Mouse (Mus musculus) E14TG2a.4 (cell line): Measurements from ENCODE around the gene Gstm1.
"Not testable (repeated sequence)": the region's sequence is repeated elsewhere in the genome, so short reads cannot be mapped to it uniquely, and the experiment has no call there.

Source experiments
- H3K27me3 ChIP-seq: 2 replicates; pipeline ENCODE4 v1.6.1; 2014; ENCODE audit warnings: low read length, control low read depth; ENCODE audit not compliant: insufficient read depth
- H3K36me3 ChIP-seq: 2 replicates; pipeline ENCODE4 v1.6.1; 2014; ENCODE audit warnings: low read length, control low read depth; ENCODE audit not compliant: insufficient read depth
- H3K4me1 ChIP-seq: replicated peaks from 2 replicates; pipeline ENCODE4 v1.6.1; 2014; ENCODE audit warnings: low read depth, low read length, control low read depth
- H3K4me3 ChIP-seq: replicated peaks from 2 replicates; pipeline ENCODE4 v1.5.1; 2014; ENCODE audit warnings: mild to moderate bottlenecking, low read length
- H3K9me3 ChIP-seq: 2 replicates; pipeline ENCODE4 v1.6.1; 2014; ENCODE audit warnings: low read length, control low read depth
- CTCF ChIP-seq: conservative IDR thresholded peaks from 2 replicates; pipeline ENCODE4 v1.5.1; 2014; ENCODE audit warnings: low read length
- NANOG ChIP-seq: IDR thresholded peaks from 2 replicates; pipeline ENCODE4 v1.6.1; 2014; ENCODE audit warnings: borderline replicate concordance, low read length, mixed read lengths
- POU5F1 ChIP-seq: IDR thresholded peaks from 2 replicates; pipeline ENCODE4 v1.6.1; 2014; ENCODE audit warnings: low read length, borderline replicate concordance

Gstm1 gene

GRCm38 (mm10) chr3:108011558-108011957 lies 6.2 kb downstream of the Gstm1 start:
- Histone ChIP-seq H3K9me3 (no peaks in the 10 kb centered on the region), H3K4me3 (no peak overlapping the region), H3K27me3 (peaks cover 4% of the 10 kb centered on the region; the same call in 1 of the 2 replicates), H3K36me3 (peaks cover 33% of the 10 kb centered on the region), H3K4me1 (peaks cover 17% of the 10 kb centered on the region)
- TF ChIP-seq CTCF = no peak
- no peak for TF ChIP-seq POU5F1

GRCm38 (mm10) chr3:108010286-108010685 lies 7.5 kb downstream of the Gstm1 start:
- Histone ChIP-seq H3K4me3 (no peak overlapping the region), H3K9me3 (no peaks in the 10 kb centered on the region), H3K27me3 (no peaks in the 10 kb centered on the region), H3K4me1 (peaks cover 14% of the 10 kb centered on the region), H3K36me3 (peaks cover 21% of the 10 kb centered on the region)
- TF ChIP-seq CTCF (no peak), NANOG (no peak), POU5F1 (no peak)

GRCm38 (mm10) chr3:108002021-108002420 lies 15.8 kb downstream of the Gstm1 start:
- no peaks in the 10 kb centered on the region for H3K36me3 ChIP-seq
- no peaks in the 10 kb centered on the region for H3K9me3 ChIP-seq
- H3K27me3 ChIP-seq = no peaks in the 10 kb centered on the region
- peaks cover 7% of the 10 kb centered on the region for H3K4me1 ChIP-seq
- no peak overlapping the region for H3K4me3 ChIP-seq
- TF ChIP-seq NANOG = no peak
- TF ChIP-seq CTCF = no peak
- no peak for TF ChIP-seq POU5F1

- Histone ChIP-seq H3K27me3 (no peaks in the 10 kb centered on the region), H3K4me1 (peaks cover 25% of the 10 kb centered on the region), H3K36me3 (no peaks in the 10 kb centered on the region), H3K9me3 (peaks cover 2% of the 10 kb centered on the region), H3K4me3 (no peak overlapping the region)
- TF ChIP-seq POU5F1 (no peak), NANOG (no peak), CTCF (no peak)
These were observed 18.3 kb downstream of the Gstm1 start for GRCm38 (mm10) chr3:107999491-107999890.

GRCm38 (mm10) chr3:107998591-107998990 lies 19.2 kb downstream of the Gstm1 start:
- no peaks in the 10 kb centered on the region for H3K27me3 ChIP-seq
- H3K36me3 ChIP-seq = no peaks in the 10 kb centered on the region
- TF ChIP-seq POU5F1 (no peak), NANOG (no peak), CTCF (no peak)
- H3K9me3 ChIP-seq = peaks cover 11% of the 10 kb centered on the region
- H3K4me1 ChIP-seq = peaks cover 25% of the 10 kb centered on the region
- H3K4me3 ChIP-seq = no peak overlapping the region

GRCm38 (mm10) chr3:107996576-107996975 lies 21.2 kb downstream of the Gstm1 start:
- TF ChIP-seq POU5F1 (no peak), NANOG (no peak), CTCF (no peak)
- peaks cover 12% of the 10 kb centered on the region for H3K9me3 ChIP-seq
- no peaks in the 10 kb centered on the region for H3K27me3 ChIP-seq
- H3K4me1 ChIP-seq = peaks cover 25% of the 10 kb centered on the region
- H3K4me3 ChIP-seq = no peak overlapping the region
- no peaks in the 10 kb centered on the region for H3K36me3 ChIP-seq

GRCm38 (mm10) chr3:107995974-107996373 lies 21.8 kb downstream of the Gstm1 start:
- not testable (repeated sequence) for H3K36me3 ChIP-seq, H3K27me3 ChIP-seq, H3K4me3 ChIP-seq
- peak; percentile 59; the same call in 1 of the 2 replicates for TF ChIP-seq NANOG
- Histone ChIP-seq H3K9me3 (peaks cover 12% of the 10 kb centered on the region), H3K4me1 (peaks cover 25% of the 10 kb centered on the region)

- H3K27me3 ChIP-seq = no peaks in the 10 kb centered on the region
- H3K4me3 ChIP-seq = peak within 1 kb of the TSS; percentile 41; the same call in 1 of the 2 replicates
- no peak for TF ChIP-seq POU5F1
- no peak for TF ChIP-seq NANOG
- TF ChIP-seq CTCF = no peak
- H3K9me3 ChIP-seq = no peaks in the 10 kb centered on the region
- no peaks in the 10 kb centered on the region for H3K36me3 ChIP-seq
- peaks cover 16% of the 10 kb centered on the region for H3K4me1 ChIP-seq
These were observed 31.7 kb downstream of the Gstm1 start, which contains the start of gene Gstm2 for GRCm38 (mm10) chr3:107986041-107986562. Gene Gstm2, minus strand, starts transcription at chr3:107986453.

- H3K4me1 ChIP-seq = peaks cover 16% of the 10 kb centered on the region
- H3K9me3 ChIP-seq, H3K36me3 ChIP-seq, H3K4me3 ChIP-seq, H3K27me3 ChIP-seq: not testable (repeated sequence)
These were observed 32.6 kb downstream of the Gstm1 start for GRCm38 (mm10) chr3:107985141-107985540.
